Mouse (Mus musculus) embryonic facial prominence, embryonic 15.5 days (tissue): ENCODE results near the gene Fbxw21. TPM values are rescaled to one million over a fixed set of nuclear protein-coding genes. Genes with fewer than 3 reads are reported as not detected.
"Not testable (repeated sequence)": the region's sequence is repeated elsewhere in the genome, so short reads cannot be mapped to it uniquely, and the experiment has no call there.

ENCODE experiments used
- ATAC-seq: fragments of 200-750 bp; cut with Nextera tagmentation; 2 replicates; pipeline ENCODE4 v1.8.0; 2017; ENCODE audit warnings: low read depth, moderate TSS enrichment; ENCODE audit not compliant: insufficient number of reproducible peaks, low FRiP score, low TSS enrichment
- H3K27ac ChIP-seq: fragments of 300-500 bp; sonication (generic); replicated peaks from 2 replicates; pipeline ENCODE4 v1.5.1; 2015; ENCODE audit warnings: mild to moderate bottlenecking, inconsistent platforms
- H3K27me3 ChIP-seq: fragments of 300-500 bp; sonication (generic); 2 replicates; pipeline ENCODE4 v1.6.1; 2015; ENCODE audit warnings: inconsistent platforms
- H3K36me3 ChIP-seq: fragments of 300-500 bp; sonication (generic); 2 replicates; pipeline ENCODE4 v1.6.1; 2015; ENCODE audit warnings: mild to moderate bottlenecking, inconsistent platforms
- H3K4me1 ChIP-seq: fragments of 300-500 bp; sonication (generic); 2 replicates; pipeline ENCODE4 v1.6.1; 2015; ENCODE audit warnings: inconsistent platforms
- H3K4me2 ChIP-seq: fragments of 300-500 bp; sonication (generic); replicated peaks from 2 replicates; pipeline ENCODE4 v1.6.1; 2015; ENCODE audit warnings: mild to moderate bottlenecking, inconsistent platforms
- H3K4me3 ChIP-seq: fragments of 300-500 bp; sonication (generic); replicated peaks from 2 replicates; pipeline ENCODE4 v1.5.1; 2015; ENCODE audit warnings: mild to moderate bottlenecking, inconsistent platforms
- H3K9ac ChIP-seq: fragments of 300-500 bp; sonication (generic); 2 replicates; pipeline ENCODE4 v1.6.1; 2015; ENCODE audit warnings: inconsistent platforms
- H3K9me3 ChIP-seq: fragments of 300-500 bp; sonication (generic); replicated peaks from 2 replicates; pipeline ENCODE4 v1.6.1; 2016; ENCODE audit warnings: inconsistent platforms
- WGBS: fragments of 180-500 bp; shearing (Covaris S2); methylation state at CpG from one replicate; pipeline ENCODE4 v1.1.7; 2015; 5-methylcytosine and 5-hydroxymethylcytosine counted together
- polyA plus RNA-seq: library from polyadenylated mRNA; unstranded; fragments of >200 nt; fragmentation: Nextera tagmentation; extraction: Ambion mirVana; gene quantifications from 2 replicates; pipeline ENCODE4 v1.2.1, GENCODE M21; 2015

Gene Fbxw21
- not detected in 2 replicates for polyA plus RNA-seq

DNA sequence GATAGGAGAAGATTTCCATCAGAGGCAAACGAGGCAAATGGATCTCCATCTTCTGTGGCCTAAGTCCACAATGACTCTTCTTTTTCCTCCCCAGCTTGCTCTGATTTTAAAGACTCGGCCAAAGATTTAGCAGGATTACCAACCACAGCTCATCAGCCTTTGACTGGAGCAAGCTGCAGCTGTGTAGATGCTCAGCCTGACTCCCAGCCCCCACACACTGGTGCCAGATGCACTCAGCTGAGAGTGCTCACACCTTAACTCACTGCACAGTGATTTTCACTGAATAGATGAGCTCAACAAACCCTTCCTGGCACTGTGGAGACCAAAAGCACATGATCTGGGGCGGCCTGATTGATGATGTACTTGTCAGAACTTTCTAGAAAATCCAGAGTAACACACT is at the start of gene Fbxw21:
Gene Fbxw21, minus strand, starts transcription at position 101 of the 400 bp plus-strand sequence.
- Histone ChIP-seq H3K27me3 (no peaks in the 10 kb centered on the region), H3K4me1 (no peaks in the 10 kb centered on the region), H3K36me3 (no peaks in the 10 kb centered on the region), H3K9ac (no peak within 1 kb of the TSS), H3K9me3 (no peaks in the 10 kb centered on the region), H3K4me3 (no peak within 1 kb of the TSS), H3K27ac (no peak within 1 kb of the TSS), H3K4me2 (no peak within 1 kb of the TSS)
- no peak for ATAC-seq
- 68% methylated on average over 3 of the region's 3 CpGs for WGBS

DNA sequence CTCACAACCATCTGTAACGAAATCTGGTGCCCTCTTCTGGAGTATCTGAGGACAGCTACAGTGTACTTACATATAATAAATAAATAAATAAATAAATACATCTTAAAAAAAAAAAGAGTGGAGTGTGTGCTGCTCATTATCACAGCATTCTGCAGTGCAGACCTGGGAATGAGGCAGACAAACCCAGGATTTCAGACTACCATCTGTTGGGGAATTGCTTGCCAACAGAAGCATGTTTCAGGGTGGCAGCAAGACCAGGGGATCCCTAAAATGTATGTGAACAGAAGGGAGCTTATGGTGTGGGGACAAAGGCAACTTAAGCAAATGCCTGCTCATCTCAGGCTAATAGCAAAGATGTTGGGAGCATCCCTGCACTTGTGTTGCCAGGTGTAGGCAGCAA is 39.5 kb upstream of the Fbxw21 start:
- H3K27me3 ChIP-seq, H3K4me2 ChIP-seq, ATAC-seq, H3K9me3 ChIP-seq, H3K27ac ChIP-seq, H3K4me1 ChIP-seq, H3K36me3 ChIP-seq, H3K9ac ChIP-seq, H3K4me3 ChIP-seq: not testable (repeated sequence)
- WGBS, result 67% methylated on average over 1 of the region's 1 CpGs

DNA sequence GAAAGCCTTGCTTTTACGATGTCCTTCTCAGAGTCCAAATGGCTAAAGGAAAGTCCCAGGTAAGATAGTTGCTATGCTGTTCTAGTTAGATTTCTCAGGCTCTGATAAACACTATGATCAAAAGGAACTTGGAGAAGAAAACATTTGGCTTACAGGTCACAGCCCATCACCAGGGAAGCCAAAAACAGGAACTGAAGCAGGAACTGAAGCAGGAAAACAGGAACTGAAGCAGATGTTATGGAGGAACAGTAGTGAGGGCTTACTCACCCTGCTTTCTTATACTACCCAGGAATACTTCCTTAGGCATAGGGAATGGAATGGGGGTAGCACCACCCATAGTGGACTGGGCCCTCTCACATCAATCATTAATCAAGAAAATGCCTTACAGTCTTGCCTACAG is 38.5 kb upstream of the Fbxw21 start:
- WGBS, result 93% methylated on average over 1 of the region's 1 CpGs
- H3K9ac ChIP-seq, result no peak overlapping the region
- no peak overlapping the region for H3K27ac ChIP-seq
- no peak overlapping the region for H3K4me2 ChIP-seq
- H3K9me3 ChIP-seq, result no peaks in the 10 kb centered on the region
- no peak overlapping the region for H3K4me3 ChIP-seq
- no peak for ATAC-seq
- no peaks in the 10 kb centered on the region for H3K4me1 ChIP-seq
- H3K27me3 ChIP-seq, result no peaks in the 10 kb centered on the region
- no peaks in the 10 kb centered on the region for H3K36me3 ChIP-seq

DNA sequence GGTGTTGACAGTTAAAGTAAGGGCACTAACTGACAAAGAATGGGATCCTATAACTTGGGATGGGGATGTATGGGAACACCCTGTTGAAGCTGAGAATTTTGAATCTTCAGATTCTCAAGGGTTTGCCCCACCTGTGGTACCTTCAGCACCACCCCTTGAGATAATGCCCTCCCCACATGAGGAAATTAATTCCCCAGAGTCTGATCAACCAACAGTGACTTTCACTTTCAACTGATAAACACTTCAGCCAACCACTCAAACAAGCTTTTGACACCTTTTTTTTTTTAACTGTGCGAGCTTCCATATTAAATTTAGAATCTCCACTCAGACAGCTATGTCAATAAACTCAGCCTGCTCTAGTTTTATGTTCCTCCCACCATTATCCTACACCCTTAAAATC is 37.5 kb upstream of the Fbxw21 start:
- Histone ChIP-seq H3K36me3 (no peaks in the 10 kb centered on the region), H3K4me2 (no peak overlapping the region), H3K27ac (no peak overlapping the region), H3K9ac (no peak overlapping the region), H3K9me3 (no peaks in the 10 kb centered on the region), H3K27me3 (no peaks in the 10 kb centered on the region), H3K4me3 (no peak overlapping the region), H3K4me1 (no peaks in the 10 kb centered on the region)
- WGBS, result 71% methylated on average over 1 of the region's 1 CpGs
- no peak for ATAC-seq

DNA sequence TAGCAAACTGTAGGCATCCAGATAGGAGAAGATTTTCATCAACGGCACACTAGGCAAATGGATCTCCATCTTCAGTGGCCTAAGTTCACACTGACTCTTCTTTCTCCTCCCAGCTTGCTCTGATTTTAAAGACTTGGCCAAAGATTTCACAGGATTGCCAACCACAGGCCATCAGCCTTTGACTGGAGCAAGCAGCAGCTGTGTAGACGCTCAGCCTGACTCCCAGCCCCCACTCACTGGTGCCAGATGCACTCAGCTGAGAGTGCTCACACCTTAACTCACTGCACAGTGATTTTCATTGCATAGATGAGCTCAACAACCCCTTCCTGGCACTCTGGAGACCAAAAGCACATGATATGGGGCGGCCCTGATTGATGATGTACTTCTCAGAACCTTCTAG is 34.0 kb upstream of the Fbxw21 start, which contains the start of gene Fbxw13:
Gene Fbxw13, minus strand, starts transcription at position 101 of the 400 bp plus-strand sequence.
- WGBS, result 74% methylated on average over 3 of the region's 3 CpGs
- H3K9me3 ChIP-seq, H3K9ac ChIP-seq, H3K27ac ChIP-seq, ATAC-seq, H3K4me2 ChIP-seq, H3K4me1 ChIP-seq, H3K36me3 ChIP-seq, H3K4me3 ChIP-seq, H3K27me3 ChIP-seq: not testable (repeated sequence)

DNA sequence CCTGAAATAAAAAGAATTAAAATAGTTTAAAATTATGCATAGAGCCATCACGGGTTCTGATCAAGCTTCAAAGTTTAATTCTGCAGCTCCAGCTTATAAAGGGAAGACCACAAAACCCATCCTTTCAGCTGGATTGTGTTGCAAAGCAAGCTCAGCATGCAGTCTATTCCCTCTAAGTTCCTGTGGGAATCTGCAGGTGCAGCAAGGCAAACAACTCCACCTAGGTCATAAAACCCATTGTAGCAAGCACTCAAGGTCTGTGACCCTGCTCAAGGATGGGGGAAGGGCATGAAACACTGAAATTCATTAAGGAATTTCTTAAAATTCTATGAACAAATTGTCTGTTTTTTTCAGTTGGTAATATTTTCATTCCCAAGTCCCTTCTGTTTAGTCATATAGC is 15.4 kb upstream of the Fbxw21 start:
- Histone ChIP-seq H3K27me3 (no peaks in the 10 kb centered on the region), H3K27ac (no peak overlapping the region)

DNA sequence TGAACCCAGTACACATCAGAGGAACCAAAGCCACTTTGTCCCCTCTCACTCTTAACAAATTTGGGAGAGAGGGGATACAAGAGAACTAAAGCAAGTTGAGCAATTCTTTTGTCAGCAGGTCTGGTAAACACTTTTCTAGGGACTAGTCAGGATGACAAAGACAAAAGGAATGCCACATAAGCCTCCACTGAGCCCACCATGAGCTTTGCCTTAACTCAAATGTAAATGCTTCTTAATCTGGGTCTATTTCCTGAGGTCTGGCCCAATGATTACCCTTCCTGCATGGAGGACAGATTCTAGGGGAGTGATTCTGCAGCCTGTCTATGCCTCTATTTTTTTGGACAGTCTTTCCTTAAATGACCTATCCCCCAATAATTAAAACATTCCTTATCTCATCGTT is 14.5 kb upstream of the Fbxw21 start:
- 79% methylated on average over 1 of the region's 1 CpGs for WGBS
- H3K4me3 ChIP-seq, result no peak overlapping the region
- H3K27me3 ChIP-seq, result no peaks in the 10 kb centered on the region
- no peaks in the 10 kb centered on the region for H3K36me3 ChIP-seq
- H3K9me3 ChIP-seq, result 0 out of 2 replicates have a peak, but pooled peaks cover 6% of the 10 kb centered on the region
- ATAC-seq, result no peak
- no peak overlapping the region for H3K27ac ChIP-seq
- no peaks in the 10 kb centered on the region for H3K4me1 ChIP-seq
- H3K4me2 ChIP-seq, result no peak overlapping the region
- H3K9ac ChIP-seq, result no peak overlapping the region

More for the DNA sequence above, 15.4 kb upstream of the Fbxw21 start:
- no peak for ATAC-seq
- H3K36me3 ChIP-seq, result no peaks in the 10 kb centered on the region
- H3K9ac ChIP-seq, result no peak overlapping the region
- H3K4me1 ChIP-seq, result no peaks in the 10 kb centered on the region
- 0 out of 2 replicates have a peak, but pooled peaks cover 6% of the 10 kb centered on the region for H3K9me3 ChIP-seq
- no peak overlapping the region for H3K4me3 ChIP-seq
- no peak overlapping the region for H3K4me2 ChIP-seq
- WGBS, result 95% methylated on average over 1 of the region's 1 CpGs

DNA sequence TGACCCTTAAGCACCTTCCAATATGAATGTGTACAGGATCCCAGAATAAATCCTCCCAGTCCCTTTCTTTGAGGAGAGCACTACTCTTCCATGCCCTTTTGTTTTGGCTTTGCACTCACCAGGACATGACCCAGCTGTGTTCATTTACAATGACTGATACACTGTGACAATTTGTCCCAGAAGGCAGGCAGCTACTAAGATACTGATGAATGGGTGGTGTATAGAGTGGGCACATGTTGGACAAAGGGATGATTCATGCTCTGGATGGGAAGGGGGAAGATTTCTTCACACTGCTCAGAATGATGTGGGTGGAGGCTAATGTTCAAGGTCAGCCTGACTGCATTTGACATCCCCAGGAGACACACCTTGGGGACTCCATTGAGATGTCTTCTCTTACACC is 5.5 kb upstream of the Fbxw21 start:
- Histone ChIP-seq H3K4me2 (no peak overlapping the region), H3K36me3 (no peaks in the 10 kb centered on the region), H3K27ac (no peak overlapping the region), H3K4me1 (no peaks in the 10 kb centered on the region), H3K27me3 (no peaks in the 10 kb centered on the region), H3K9me3 (no peaks in the 10 kb centered on the region), H3K9ac (no peak overlapping the region), H3K4me3 (no peak overlapping the region)
- ATAC-seq, result no peak

DNA sequence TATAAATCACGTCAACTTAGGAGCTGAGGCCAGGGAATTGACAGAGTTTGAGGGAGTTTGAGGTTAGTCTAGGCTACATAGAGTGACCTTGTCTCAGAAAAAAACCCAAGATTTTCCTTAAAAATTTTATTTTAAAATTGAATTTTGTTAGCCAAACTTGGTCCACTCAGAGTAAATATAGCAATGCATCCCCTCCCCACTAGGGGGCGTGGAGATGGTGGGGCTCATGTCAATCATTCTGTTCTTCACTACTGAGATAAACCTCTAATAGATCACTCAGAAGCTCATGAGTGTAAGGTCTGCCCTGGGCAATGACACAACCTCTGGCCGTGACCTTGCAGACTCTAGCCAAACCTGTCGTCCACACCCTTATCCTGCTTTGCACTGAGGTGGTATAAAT is 21.4 kb downstream of the Fbxw21 start:
- not testable (repeated sequence) for H3K4me2 ChIP-seq, H3K9me3 ChIP-seq, H3K27ac ChIP-seq, H3K36me3 ChIP-seq, H3K4me1 ChIP-seq, H3K9ac ChIP-seq, H3K4me3 ChIP-seq, H3K27me3 ChIP-seq, ATAC-seq
- WGBS, result 66% methylated on average over 4 of the region's 4 CpGs

DNA sequence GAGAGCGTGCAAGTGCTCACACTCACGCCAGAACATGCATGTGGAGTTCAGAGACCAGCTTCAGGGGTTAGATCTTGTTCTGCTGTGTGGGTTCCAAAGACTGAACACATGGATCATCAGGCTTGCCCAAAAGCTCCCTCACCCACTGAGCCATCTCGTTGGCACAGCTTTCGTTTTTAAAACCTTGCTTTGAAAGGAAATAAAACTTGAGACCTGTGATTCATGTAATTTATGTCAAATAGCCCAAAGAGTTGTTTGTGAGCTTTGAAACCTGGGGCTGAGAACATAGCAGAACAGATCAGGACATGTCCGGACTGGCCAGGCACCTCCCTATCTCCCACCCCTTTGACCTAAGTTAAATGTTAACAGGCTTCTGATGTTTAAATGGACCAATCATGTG is 31.8 kb downstream of the Fbxw21 start:
- no peaks in the 10 kb centered on the region for H3K9me3 ChIP-seq
- H3K27ac ChIP-seq, result no peak overlapping the region
- WGBS, result 80% methylated on average over 5 of the region's 5 CpGs
- no peak overlapping the region for H3K4me2 ChIP-seq
- H3K4me1 ChIP-seq, result no peaks in the 10 kb centered on the region
- H3K27me3 ChIP-seq, result no peaks in the 10 kb centered on the region
- H3K36me3 ChIP-seq, result no peaks in the 10 kb centered on the region
- H3K4me3 ChIP-seq, result no peak overlapping the region
- ATAC-seq, result no peak
- no peak overlapping the region for H3K9ac ChIP-seq

DNA sequence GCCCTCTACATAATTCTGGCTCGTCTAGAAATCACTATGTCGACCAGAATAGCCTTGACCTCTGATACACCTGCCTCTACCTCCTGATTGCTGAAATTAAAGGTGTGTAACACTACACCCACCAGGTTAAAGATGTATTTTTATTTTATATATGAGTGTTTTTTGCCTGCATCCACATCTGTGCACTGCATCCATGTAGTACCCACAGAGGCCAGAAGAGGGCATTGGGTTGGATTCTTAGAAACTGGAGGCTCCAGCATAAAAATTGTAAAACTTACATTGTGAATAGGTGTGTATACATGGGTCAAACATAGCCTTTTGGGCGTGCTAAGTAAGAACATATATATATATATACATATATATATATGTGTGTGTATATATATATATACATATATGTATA is 33.6 kb downstream of the Fbxw21 start:
- WGBS, result 52% methylated on average over 3 of the region's 3 CpGs
- Histone ChIP-seq H3K9ac (no peak overlapping the region), H3K27ac (no peak overlapping the region), H3K9me3 (no peaks in the 10 kb centered on the region), H3K27me3 (no peaks in the 10 kb centered on the region), H3K4me2 (no peak overlapping the region), H3K36me3 (no peaks in the 10 kb centered on the region), H3K4me1 (peaks cover 1% of the 10 kb centered on the region; the same call in 1 of the 2 replicates), H3K4me3 (no peak overlapping the region)
- ATAC-seq, result no peak

DNA sequence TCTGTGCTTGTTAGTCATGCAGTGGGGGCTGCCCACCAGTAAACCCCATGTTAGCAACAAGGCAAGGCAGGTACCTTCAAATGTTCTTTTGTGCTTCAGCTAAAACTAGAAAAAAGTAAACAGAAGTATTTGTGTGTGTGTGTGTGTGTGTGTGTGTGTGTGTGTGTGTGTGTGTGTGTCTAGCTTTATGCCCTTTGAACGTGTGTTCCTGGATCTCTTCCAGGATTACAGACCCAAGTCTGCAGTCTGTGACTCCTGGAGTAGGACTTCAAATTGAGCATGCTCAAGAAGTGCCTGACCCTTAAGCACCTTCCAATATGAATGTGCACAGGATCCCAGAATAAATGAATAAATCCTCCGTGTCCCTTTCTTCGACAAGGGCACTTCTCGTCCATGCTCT is 34.8 kb downstream of the Fbxw21 start:
- H3K9ac ChIP-seq, result no peak overlapping the region
- 74% methylated on average over 4 of the region's 4 CpGs for WGBS
- no peak for ATAC-seq
- H3K36me3 ChIP-seq, result no peaks in the 10 kb centered on the region
- H3K4me3 ChIP-seq, result no peak overlapping the region
- no peak overlapping the region for H3K4me2 ChIP-seq
- peaks cover 4% of the 10 kb centered on the region; the same call in 1 of the 2 replicates for H3K4me1 ChIP-seq
- no peaks in the 10 kb centered on the region for H3K27me3 ChIP-seq
- H3K27ac ChIP-seq, result no peak overlapping the region
- no peaks in the 10 kb centered on the region for H3K9me3 ChIP-seq
